Mouse (Mus musculus) lung, embryonic 16.5 days (tissue): Measurements from ENCODE around the gene Abhd10. TPM values are rescaled to one million over a fixed set of nuclear protein-coding genes. Genes with fewer than 3 reads are reported as not detected.

Source experiments
- ATAC-seq: fragments of 200-750 bp; cut with Nextera tagmentation; 2 replicates; pipeline ENCODE4 v1.8.0; 2017; ENCODE audit warnings: low read depth, mild to moderate bottlenecking, moderate library complexity
- H3K27ac ChIP-seq: fragments of 300-500 bp; sonication (generic); 2 replicates; pipeline ENCODE4 v1.5.1; 2014; ENCODE audit warnings: mild to moderate bottlenecking, control low read depth, low read length
- H3K27me3 ChIP-seq: fragments of 300-500 bp; sonication (generic); 2 replicates; pipeline ENCODE4 v1.6.1; 2014; ENCODE audit warnings: low read depth, low read length, mixed read lengths; ENCODE audit not compliant: control insufficient read depth, insufficient read depth
- H3K36me3 ChIP-seq: fragments of 300-500 bp; sonication (generic); 2 replicates; pipeline ENCODE4 v1.6.1; 2014; ENCODE audit warnings: low read length; ENCODE audit not compliant: control insufficient read depth, insufficient read depth
- H3K4me1 ChIP-seq: fragments of 300-500 bp; sonication (generic); replicated peaks from 2 replicates; pipeline ENCODE4 v1.6.1; 2014; ENCODE audit warnings: low read length, mixed read lengths; ENCODE audit not compliant: control insufficient read depth, insufficient read depth
- H3K4me2 ChIP-seq: fragments of 300-500 bp; sonication (generic); 2 replicates; pipeline ENCODE4 v1.6.1; 2014; ENCODE audit warnings: low read depth, low read length, control low read depth
- H3K4me3 ChIP-seq: fragments of 300-500 bp; sonication (generic); 2 replicates; pipeline ENCODE4 v1.5.1; 2014; ENCODE audit warnings: mild to moderate bottlenecking, low read length, control low read depth
- H3K9ac ChIP-seq: fragments of 300-500 bp; sonication (generic); 2 replicates; pipeline ENCODE4 v1.6.1; 2014; ENCODE audit warnings: low read length, control low read depth
- H3K9me3 ChIP-seq: fragments of 300-500 bp; sonication (generic); 2 replicates; pipeline ENCODE4 v1.6.1; 2016; ENCODE audit warnings: low read length; ENCODE audit not compliant: control insufficient read depth
- WGBS: fragments of 180-500 bp; shearing (Covaris S2); extraction: QIAGEN DNeasy Blood & Tissue Kit; methylation state at CpG from one replicate; pipeline ENCODE4 v1.1.7; 2014; 5-methylcytosine and 5-hydroxymethylcytosine counted together
- polyA plus RNA-seq: library from polyadenylated mRNA; unstranded; fragments of >200 nt; fragmentation: Nextera tagmentation; extraction: Ambion mirVana; gene quantifications from 2 replicates; pipeline ENCODE4 v1.2.1, GENCODE M21; 2015

Abhd10 gene
- polyA plus RNA-seq: 31.9 and 37.0 TPM in 2 replicates

DNA sequence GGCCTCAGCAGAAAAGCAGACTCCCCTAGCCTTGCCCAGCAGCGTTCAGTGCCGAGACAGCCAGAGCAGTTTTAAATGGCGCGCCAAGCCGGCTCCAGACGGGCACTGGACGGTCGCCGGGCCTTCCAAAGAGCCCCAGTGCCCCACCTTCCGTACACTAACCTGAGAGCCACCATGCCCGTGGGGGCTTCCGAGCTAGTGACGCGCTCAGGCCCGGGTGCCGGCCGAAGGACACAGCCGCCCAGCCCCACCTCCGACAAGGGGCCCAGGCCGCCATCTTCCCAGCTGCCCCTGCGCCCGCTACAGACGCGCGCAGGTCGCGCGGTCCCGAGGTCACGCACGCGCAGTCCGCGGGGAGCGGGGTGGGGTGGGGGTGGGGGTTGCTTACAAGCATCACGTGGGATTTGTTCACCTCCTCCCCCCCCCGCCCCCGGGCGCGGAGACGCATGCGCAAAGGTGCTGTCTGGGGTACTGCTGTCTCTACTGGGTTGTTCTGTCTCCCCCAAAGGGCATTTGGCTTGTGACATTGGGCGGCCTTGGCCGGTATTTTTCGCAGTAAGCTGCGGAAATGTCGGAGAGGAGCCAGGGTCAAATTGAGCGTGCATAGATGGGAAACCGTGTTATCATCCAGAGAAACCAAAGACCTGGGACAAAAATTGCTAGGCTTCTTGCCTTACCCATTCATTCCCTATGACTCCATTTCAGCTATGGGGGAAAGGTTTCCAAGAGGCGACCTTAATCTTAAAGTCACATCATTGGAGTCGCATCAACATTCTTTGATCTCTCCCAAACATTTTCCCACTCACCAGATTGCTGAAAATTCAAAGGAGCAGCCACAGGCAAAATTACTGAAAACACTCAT is at the start of gene Abhd10:
Gene Abhd10 (minus strand): TSS at position 341 of the 862 bp plus-strand sequence.
- WGBS: under 1% methylated on average over 38 of the region's 51 CpGs
- peak; percentile 99 for ATAC-seq

DNA sequence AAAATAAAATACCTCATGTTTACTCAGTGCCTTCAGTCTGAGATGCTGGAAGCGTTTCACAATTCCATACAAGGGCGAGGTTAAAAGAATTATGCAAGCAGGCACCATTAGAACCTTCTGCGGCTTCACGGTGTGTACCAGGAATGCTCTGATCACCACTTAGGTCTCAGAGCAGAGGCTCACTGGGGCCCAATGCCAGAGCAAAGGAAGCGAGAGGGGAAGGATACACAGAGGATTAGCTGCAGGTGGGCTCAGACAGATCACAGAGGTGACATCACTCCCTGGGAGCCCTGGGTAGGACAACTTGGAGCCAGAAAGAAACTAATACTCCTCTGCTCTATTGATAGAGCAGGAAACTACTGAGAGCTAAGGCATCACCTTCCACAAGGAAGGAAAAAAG is 48.5 kb upstream of the Abhd10 start:
- H3K9me3 ChIP-seq: no peaks in the 10 kb centered on the region
- H3K4me3 ChIP-seq: no peak overlapping the region
- no peak overlapping the region for H3K27ac ChIP-seq
- H3K27me3 ChIP-seq: no peaks in the 10 kb centered on the region
- WGBS: 64% methylated on average over 5 of the region's 5 CpGs
- H3K9ac ChIP-seq: no peak overlapping the region
- no peak overlapping the region for H3K4me2 ChIP-seq
- no peaks in the 10 kb centered on the region; the same call in 1 of the 2 replicates for H3K4me1 ChIP-seq
- ATAC-seq: no peak
- H3K36me3 ChIP-seq: peaks cover 23% of the 10 kb centered on the region

More for the DNA sequence above, at the start of gene Abhd10:
- Histone ChIP-seq H3K4me1 (peaks cover 5% of the 10 kb centered on the region), H3K9ac (peak within 1 kb of the TSS; percentile 96), H3K9me3 (no peaks in the 10 kb centered on the region), H3K4me3 (peak within 1 kb of the TSS; percentile 89), H3K4me2 (peak within 1 kb of the TSS; percentile 83), H3K36me3 (peaks cover 7% of the 10 kb centered on the region), H3K27me3 (no peaks in the 10 kb centered on the region), H3K27ac (peak within 1 kb of the TSS; percentile 94)

DNA sequence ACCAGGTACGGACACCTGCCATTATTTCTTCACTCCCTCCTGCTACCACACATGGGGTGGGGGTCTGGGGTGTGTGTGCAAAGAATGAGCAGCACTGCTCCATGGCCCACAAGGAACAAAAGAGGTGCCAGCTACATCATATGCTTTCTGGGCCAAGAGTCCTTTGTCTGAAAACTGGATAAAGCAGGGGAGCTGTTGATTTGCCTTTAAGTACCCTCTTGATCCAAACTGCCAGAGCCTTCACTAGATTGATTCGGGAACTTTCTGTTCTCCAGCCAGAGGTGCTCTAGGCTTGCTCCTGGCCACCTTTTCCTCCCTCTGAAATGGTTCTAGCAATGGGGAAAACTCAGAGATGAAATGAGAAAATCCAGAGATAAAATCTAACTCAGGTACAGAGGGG is 46.6 kb upstream of the Abhd10 start:
- Histone ChIP-seq H3K9me3 (no peaks in the 10 kb centered on the region), H3K36me3 (peaks cover 28% of the 10 kb centered on the region), H3K9ac (no peak overlapping the region), H3K27me3 (no peaks in the 10 kb centered on the region), H3K4me3 (no peak overlapping the region), H3K27ac (0 out of 2 replicates have a peak overlapping the region, but pooled peaks have one; percentile 10), H3K4me1 (no peaks in the 10 kb centered on the region; the same call in 1 of the 2 replicates), H3K4me2 (no peak overlapping the region)
- 67% methylated on average over 2 of the region's 2 CpGs for WGBS
- no peak for ATAC-seq

DNA sequence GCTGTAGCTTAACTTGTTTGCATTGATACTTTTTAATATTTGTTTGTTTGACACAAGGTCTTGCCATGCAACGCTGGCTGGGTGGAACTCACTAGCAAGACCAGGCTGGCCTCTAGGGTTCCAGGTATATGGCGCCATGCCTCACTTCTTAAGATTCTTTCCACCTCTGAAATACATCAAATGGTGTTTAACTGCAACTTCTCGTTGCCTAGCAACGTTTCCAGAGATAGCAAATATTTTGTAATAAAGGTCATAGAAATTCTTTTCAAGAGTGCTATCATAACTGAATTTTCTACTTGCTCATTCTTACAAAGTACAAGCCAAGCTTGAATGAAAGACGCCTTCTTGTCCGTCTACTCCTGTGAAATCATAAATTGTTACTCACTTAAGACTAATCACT is 44.9 kb upstream of the Abhd10 start:
- H3K4me1 ChIP-seq: no peaks in the 10 kb centered on the region; the same call in 1 of the 2 replicates
- H3K9me3 ChIP-seq: no peaks in the 10 kb centered on the region
- H3K9ac ChIP-seq: no peak overlapping the region
- H3K36me3 ChIP-seq: peaks cover 20% of the 10 kb centered on the region; the same call in 1 of the 2 replicates
- H3K27ac ChIP-seq: no peak overlapping the region
- H3K4me3 ChIP-seq: no peak overlapping the region
- no peaks in the 10 kb centered on the region for H3K27me3 ChIP-seq
- no peak for ATAC-seq
- no peak overlapping the region for H3K4me2 ChIP-seq
- WGBS: 71% methylated on average over 6 of the region's 6 CpGs

DNA sequence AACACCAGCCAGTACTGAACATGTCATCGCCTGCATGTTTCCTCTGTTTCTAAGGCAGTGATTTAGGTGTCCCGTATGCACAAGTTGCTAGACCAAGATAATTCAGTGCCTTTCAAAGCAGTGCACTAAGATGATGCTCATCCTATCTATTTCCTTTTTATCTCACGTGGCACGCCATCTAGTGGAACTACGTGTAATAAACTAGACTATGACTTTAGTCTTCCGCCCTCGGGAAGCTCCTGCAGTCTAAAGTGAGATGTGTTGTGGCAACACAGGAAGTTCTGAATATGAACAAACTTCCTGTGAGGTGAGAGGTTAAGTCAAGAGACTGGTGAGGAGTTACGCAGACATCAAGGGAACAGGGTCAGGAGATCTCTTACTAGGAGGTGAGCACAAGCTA is 43.9 kb upstream of the Abhd10 start:
- Histone ChIP-seq H3K36me3 (peaks cover 20% of the 10 kb centered on the region; the same call in 1 of the 2 replicates), H3K4me1 (no peaks in the 10 kb centered on the region; the same call in 1 of the 2 replicates), H3K4me3 (no peak overlapping the region), H3K9ac (no peak overlapping the region), H3K27ac (no peak overlapping the region), H3K27me3 (no peaks in the 10 kb centered on the region), H3K4me2 (no peak overlapping the region), H3K9me3 (no peaks in the 10 kb centered on the region)
- ATAC-seq: 0 out of 2 replicates have a peak, but pooled peaks have one; percentile 28
- 40% methylated on average over 8 of the region's 8 CpGs for WGBS

DNA sequence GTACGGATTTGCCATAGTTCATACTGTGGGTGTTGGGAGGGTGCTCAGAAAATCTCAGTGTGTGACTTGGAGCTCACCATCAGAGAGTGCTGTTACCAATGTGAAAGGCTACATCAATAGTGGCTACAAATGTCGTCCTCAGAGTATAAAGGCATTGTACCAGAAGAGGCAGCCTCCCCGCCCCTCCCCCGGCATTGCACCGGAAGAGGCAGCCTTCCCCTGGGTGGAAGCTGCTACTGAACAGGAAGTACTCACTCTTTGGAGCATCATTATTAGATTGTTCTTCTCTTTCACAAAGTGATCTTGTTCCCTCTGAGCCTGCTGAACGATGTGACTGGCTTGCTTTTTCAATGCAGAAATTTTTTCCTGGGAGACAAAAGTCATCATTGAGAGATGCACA is 37.2 kb upstream of the Abhd10 start:
- Histone ChIP-seq H3K4me1 (no peaks in the 10 kb centered on the region), H3K4me3 (no peak overlapping the region), H3K9ac (no peak overlapping the region), H3K4me2 (no peak overlapping the region), H3K27me3 (no peaks in the 10 kb centered on the region), H3K9me3 (no peaks in the 10 kb centered on the region), H3K27ac (no peak overlapping the region), H3K36me3 (peaks cover 38% of the 10 kb centered on the region)
- WGBS: 69% methylated on average over 6 of the region's 6 CpGs
- no peak for ATAC-seq

DNA sequence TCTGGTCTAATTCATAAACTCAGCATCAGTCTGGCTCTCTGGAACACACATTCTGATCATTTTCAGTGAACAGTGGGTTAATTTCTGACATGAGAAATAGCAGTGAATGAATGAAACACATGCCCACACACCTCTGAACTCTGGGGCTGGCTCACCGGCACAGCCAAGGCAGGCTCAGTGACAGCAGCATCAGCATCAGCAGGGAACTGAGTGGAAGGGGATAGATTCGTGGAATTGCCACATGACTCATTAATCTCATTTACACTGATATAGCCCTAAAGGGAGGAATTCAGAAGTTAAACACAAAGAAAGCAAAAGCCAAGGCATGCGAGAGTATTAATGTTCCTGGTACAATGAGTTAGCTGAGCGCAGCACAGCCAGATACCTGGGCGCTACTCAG is 32.1 kb upstream of the Abhd10 start:
- Histone ChIP-seq H3K27me3 (no peaks in the 10 kb centered on the region), H3K9ac (no peak overlapping the region), H3K27ac (no peak overlapping the region), H3K9me3 (no peaks in the 10 kb centered on the region), H3K4me2 (no peak overlapping the region), H3K36me3 (peaks cover 41% of the 10 kb centered on the region), H3K4me3 (no peak overlapping the region), H3K4me1 (no peaks in the 10 kb centered on the region)
- WGBS: 80% methylated on average over 5 of the region's 5 CpGs
- ATAC-seq: no peak

DNA sequence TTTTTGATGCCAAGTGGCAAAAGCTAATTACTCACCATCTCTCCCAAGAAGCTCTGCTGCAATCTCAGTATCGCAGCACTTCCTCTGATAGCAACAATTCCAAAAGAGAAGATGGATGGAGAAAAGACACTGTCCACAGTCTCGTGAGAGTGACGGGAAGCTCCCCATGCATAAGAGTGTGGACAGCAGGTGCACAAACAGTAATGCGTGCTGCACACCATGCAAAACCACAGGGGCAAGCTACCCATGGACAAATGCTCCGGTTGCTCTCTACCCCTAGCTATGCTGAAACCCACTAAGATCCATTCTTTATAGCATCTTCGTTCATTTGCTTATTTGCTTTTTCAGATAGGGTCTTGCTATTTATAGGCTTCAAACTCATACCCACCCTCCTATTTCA is 28.2 kb upstream of the Abhd10 start:
- no peak overlapping the region for H3K27ac ChIP-seq
- H3K9me3 ChIP-seq: no peaks in the 10 kb centered on the region
- ATAC-seq: no peak
- H3K27me3 ChIP-seq: no peaks in the 10 kb centered on the region
- no peak overlapping the region for H3K4me2 ChIP-seq
- H3K4me1 ChIP-seq: no peaks in the 10 kb centered on the region
- no peak overlapping the region for H3K4me3 ChIP-seq
- 86% methylated on average over 6 of the region's 6 CpGs for WGBS
- peaks cover 34% of the 10 kb centered on the region for H3K36me3 ChIP-seq
- no peak overlapping the region for H3K9ac ChIP-seq

DNA sequence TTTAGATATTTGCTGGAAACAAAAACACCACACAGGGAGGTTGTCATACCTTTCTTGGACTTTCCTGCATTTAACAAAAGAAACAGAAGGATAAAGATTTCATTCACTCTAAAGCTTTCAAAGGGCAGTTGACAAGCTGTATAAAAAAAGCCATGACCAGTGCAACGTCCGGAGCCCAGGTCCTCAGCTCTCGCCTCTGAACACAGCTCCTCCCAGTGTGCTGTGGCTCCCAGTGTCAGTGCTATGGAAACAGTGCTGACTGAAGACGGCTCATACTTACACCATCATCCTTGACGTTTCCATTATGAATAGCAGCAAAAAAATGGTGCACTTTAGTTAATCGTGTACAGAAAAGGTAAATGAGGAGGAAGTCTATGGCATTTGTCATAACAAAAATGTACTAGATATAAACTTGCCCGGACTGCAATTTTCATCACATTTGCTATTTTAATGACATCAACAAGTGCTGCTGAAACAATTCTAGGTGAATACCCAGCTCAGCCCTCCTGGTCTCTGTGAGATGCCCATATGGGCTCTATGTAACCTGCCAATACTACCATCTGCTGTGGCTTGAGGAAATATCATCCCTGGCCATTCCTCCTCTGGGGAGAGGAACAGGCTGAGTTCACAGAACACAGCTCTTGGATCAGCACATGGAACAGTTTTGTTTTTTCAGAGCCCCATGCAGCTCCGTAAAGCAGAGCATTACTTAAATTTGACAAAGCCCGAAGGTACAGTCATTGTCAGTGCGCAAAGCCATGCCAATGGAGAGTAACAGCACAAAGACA is 25.3 kb upstream of the Abhd10 start:
- Histone ChIP-seq H3K4me3 (no peak overlapping the region), H3K9me3 (no peaks in the 10 kb centered on the region), H3K4me2 (no peak overlapping the region), H3K36me3 (peaks cover 27% of the 10 kb centered on the region), H3K27ac (no peak overlapping the region), H3K4me1 (peaks cover 4% of the 10 kb centered on the region), H3K27me3 (no peaks in the 10 kb centered on the region), H3K9ac (no peak overlapping the region)
- WGBS: 65% methylated on average over 10 of the region's 10 CpGs
- no peak for ATAC-seq
